Mouse (Mus musculus) embryonic facial prominence, embryonic 12.5 days (tissue): ENCODE results near the gene Qser1. TPM values are rescaled to one million over a fixed set of nuclear protein-coding genes. Genes with fewer than 3 reads are reported as not detected.

Experiments
- ATAC-seq: fragments of 200-750 bp; cut with Nextera tagmentation; 2 replicates; pipeline ENCODE4 v1.8.0; 2017; ENCODE audit not compliant: insufficient number of reproducible peaks, insufficient read depth, low FRiP score, low TSS enrichment
- H3K27ac ChIP-seq: fragments of 300-500 bp; sonication (generic); 2 replicates; pipeline ENCODE4 v1.5.1; 2016; ENCODE audit warnings: mild to moderate bottlenecking
- H3K27me3 ChIP-seq: fragments of 300-500 bp; sonication (generic); 2 replicates; pipeline ENCODE4 v1.6.1; 2016; ENCODE audit warnings: mild to moderate bottlenecking, moderate library complexity
- H3K36me3 ChIP-seq: fragments of 300-500 bp; sonication (generic); 2 replicates; pipeline ENCODE4 v1.6.1; 2016; ENCODE audit warnings: mild to moderate bottlenecking
- H3K4me1 ChIP-seq: fragments of 300-500 bp; sonication (generic); 2 replicates; pipeline ENCODE4 v1.6.1; 2016
- H3K4me2 ChIP-seq: fragments of 300-500 bp; sonication (generic); replicated peaks from 2 replicates; pipeline ENCODE4 v1.6.1; 2016; ENCODE audit warnings: mild to moderate bottlenecking, moderate library complexity
- H3K4me3 ChIP-seq: fragments of 300-500 bp; sonication (generic); 2 replicates; pipeline ENCODE4 v1.5.1; 2016; ENCODE audit warnings: mild to moderate bottlenecking
- H3K9ac ChIP-seq: fragments of 300-500 bp; sonication (generic); 2 replicates; pipeline ENCODE4 v1.6.1; 2016; ENCODE audit warnings: mild to moderate bottlenecking, moderate library complexity
- H3K9me3 ChIP-seq: fragments of 300-500 bp; sonication (generic); 2 replicates; pipeline ENCODE4 v1.6.1; 2016; ENCODE audit warnings: mild to moderate bottlenecking, moderate library complexity
- WGBS: fragments of 180-500 bp; shearing (Covaris S2); methylation state at CpG from one replicate; pipeline ENCODE4 v1.1.7; 2016; 5-methylcytosine and 5-hydroxymethylcytosine counted together
- polyA plus RNA-seq: library from polyadenylated mRNA; unstranded; fragments of >200 nt; fragmentation: Nextera tagmentation; extraction: Ambion mirVana; gene quantifications from 2 replicates; pipeline ENCODE4 v1.2.1, GENCODE M21; 2016

The Qser1 gene
- polyA plus RNA-seq, 1 experiment from 2014 or later = 11.6 TPM

- Histone ChIP-seq H3K27ac (no peak overlapping the region), H3K36me3 (no peaks in the 10 kb centered on the region), H3K4me1 (no peaks in the 10 kb centered on the region), H3K4me3 (no peak overlapping the region), H3K4me2 (no peak overlapping the region), H3K9me3 (no peaks in the 10 kb centered on the region), H3K27me3 (no peaks in the 10 kb centered on the region), H3K9ac (no peak overlapping the region)
- ATAC-seq = no peak
- 81% methylated on average over 4 of the region's 4 CpGs for WGBS
These were observed 98.7 kb downstream of the Qser1 start for GRCm38 (mm10) chr2:104717827-104718226.

DNA sequence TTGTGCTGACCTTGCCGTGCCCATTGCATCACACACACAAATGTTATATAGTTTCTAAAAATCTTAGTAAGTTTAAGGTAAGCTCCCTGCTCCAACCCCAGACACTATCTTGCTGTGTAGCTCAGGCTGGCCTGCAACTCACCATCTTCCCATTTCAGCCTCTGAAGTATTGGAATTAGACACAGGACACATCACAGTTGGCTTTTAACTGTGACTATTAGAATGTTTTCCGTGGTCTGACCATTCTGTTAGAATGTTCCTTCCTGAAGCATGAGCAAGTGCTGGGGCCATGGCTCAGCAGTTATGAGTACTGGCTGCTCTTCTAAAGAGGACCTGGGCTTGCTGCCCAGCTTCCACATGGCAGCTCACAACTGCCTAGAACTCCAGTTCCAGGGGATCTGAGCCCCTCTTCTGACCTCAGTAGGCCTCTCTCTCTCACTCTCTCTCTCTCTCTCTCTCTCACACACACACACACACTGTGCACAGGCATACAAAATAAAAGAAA is 99.3 kb downstream of the Qser1 start:
- Histone ChIP-seq H3K9ac (no peak overlapping the region), H3K4me3 (no peak overlapping the region), H3K36me3 (no peaks in the 10 kb centered on the region), H3K27ac (no peak overlapping the region), H3K4me2 (no peak overlapping the region), H3K4me1 (no peaks in the 10 kb centered on the region), H3K9me3 (no peaks in the 10 kb centered on the region), H3K27me3 (no peaks in the 10 kb centered on the region)
- 89% methylated on average over 2 of the region's 2 CpGs for WGBS
- no peak for ATAC-seq

GRCm38 (mm10) chr2:104716279-104716678 is 100.3 kb downstream of the Qser1 start, which contains the start of gene Pin1rt1:
Gene Pin1rt1 (minus strand): TSS chr2:104716379.
- no peak within 1 kb of the TSS for H3K4me3 ChIP-seq
- no peaks in the 10 kb centered on the region for H3K9me3 ChIP-seq
- no peak within 1 kb of the TSS for H3K4me2 ChIP-seq
- no peaks in the 10 kb centered on the region for H3K27me3 ChIP-seq
- peaks cover under 1% of the 10 kb centered on the region; the same call in 1 of the 2 replicates for H3K4me1 ChIP-seq
- H3K27ac ChIP-seq = no peak within 1 kb of the TSS
- WGBS = 86% methylated on average over 4 of the region's 4 CpGs
- H3K36me3 ChIP-seq = no peaks in the 10 kb centered on the region
- H3K9ac ChIP-seq = no peak within 1 kb of the TSS
- no peak for ATAC-seq

DNA sequence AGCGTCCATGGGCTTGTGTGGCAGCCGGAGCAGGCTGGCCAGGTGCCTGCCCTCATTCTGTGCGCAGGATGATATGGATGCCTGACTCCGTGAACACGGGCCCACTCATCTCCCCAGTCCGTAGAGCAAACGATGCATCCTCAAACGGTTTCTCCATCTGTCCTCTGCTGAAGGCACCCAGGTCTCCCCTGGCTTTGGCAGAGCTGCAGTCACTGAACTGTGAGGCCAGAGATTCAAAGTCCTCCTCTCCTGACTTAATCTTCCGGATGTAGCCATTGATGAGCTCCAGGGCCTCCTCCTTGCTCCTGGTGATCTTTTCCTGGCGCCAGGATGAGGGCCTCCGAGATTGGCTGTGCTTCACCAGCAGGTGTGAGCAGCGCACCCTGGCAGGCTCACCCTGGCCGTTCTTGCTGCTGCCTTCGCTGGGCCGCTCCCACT is 102.3 kb downstream of the Qser1 start:
- Histone ChIP-seq H3K4me1 (peaks cover 10% of the 10 kb centered on the region), H3K27ac (no peak overlapping the region), H3K4me2 (no peak overlapping the region), H3K9me3 (no peaks in the 10 kb centered on the region), H3K36me3 (no peaks in the 10 kb centered on the region), H3K9ac (no peak overlapping the region), H3K4me3 (no peak overlapping the region), H3K27me3 (no peaks in the 10 kb centered on the region)
- ATAC-seq = no peak
- 44% methylated on average over 15 of the region's 15 CpGs for WGBS

DNA sequence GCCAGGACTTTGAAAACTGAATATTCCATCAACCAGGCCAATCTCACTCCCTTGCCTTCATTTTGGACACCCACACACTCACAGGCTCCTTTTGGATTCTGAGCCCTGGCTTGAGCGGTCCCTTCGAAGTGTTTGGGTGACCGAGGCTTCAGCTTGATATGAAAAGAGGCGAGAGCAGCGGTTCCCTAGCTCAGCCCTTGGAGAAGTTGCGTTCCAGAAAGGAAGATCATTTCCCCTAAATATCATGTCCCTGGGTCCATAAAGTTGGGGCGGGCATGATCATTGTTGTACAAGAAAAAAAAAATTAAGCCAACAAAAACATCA is 104.1 kb downstream of the Qser1 start:
- H3K36me3 ChIP-seq = no peaks in the 10 kb centered on the region
- peaks cover 10% of the 10 kb centered on the region for H3K4me1 ChIP-seq
- H3K9me3 ChIP-seq = no peaks in the 10 kb centered on the region
- H3K27me3 ChIP-seq = no peaks in the 10 kb centered on the region
- peak overlapping the region; percentile 93 for H3K4me3 ChIP-seq
- 5% methylated on average over 7 of the region's 7 CpGs for WGBS
- peak; percentile 9; the same call in 1 of the 2 replicates for ATAC-seq
- H3K27ac ChIP-seq = peak overlapping the region; percentile 83; the same call in 1 of the 2 replicates
- peak overlapping the region; percentile 63 for H3K4me2 ChIP-seq
- peak overlapping the region; percentile 85 for H3K9ac ChIP-seq

GRCm38 (mm10) chr2:104711585-104712485 is 104.7 kb downstream of the Qser1 start, which contains the start of gene Tcp11l1:
Gene Tcp11l1 (minus strand): TSS chr2:104712169.
- ATAC-seq = peak; percentile 91
- Histone ChIP-seq H3K4me1 (peaks cover 10% of the 10 kb centered on the region), H3K27me3 (no peaks in the 10 kb centered on the region), H3K4me3 (peak within 1 kb of the TSS; percentile 93), H3K4me2 (peak within 1 kb of the TSS; percentile 63), H3K36me3 (no peaks in the 10 kb centered on the region), H3K27ac (peak within 1 kb of the TSS; percentile 83), H3K9me3 (no peaks in the 10 kb centered on the region), H3K9ac (peak within 1 kb of the TSS; percentile 85)
- under 1% methylated on average over 70 of the region's 99 CpGs for WGBS

GRCm38 (mm10) chr2:104710670-104711370 is 105.7 kb downstream of the Qser1 start:
- Histone ChIP-seq H3K4me3 (peak overlapping the region; percentile 93), H3K27ac (peak overlapping the region; percentile 52; the same call in 1 of the 2 replicates), H3K4me1 (peaks cover 10% of the 10 kb centered on the region), H3K36me3 (no peaks in the 10 kb centered on the region), H3K9ac (0 out of 2 replicates have a peak overlapping the region, but pooled peaks have one; percentile 85), H3K9me3 (no peaks in the 10 kb centered on the region), H3K27me3 (no peaks in the 10 kb centered on the region), H3K4me2 (peak overlapping the region; percentile 63)
- no peak for ATAC-seq
- WGBS = 21% methylated on average over 6 of the region's 6 CpGs

- H3K9me3 ChIP-seq = no peaks in the 10 kb centered on the region
- no peak overlapping the region for H3K4me2 ChIP-seq
- no peaks in the 10 kb centered on the region for H3K27me3 ChIP-seq
- no peak overlapping the region for H3K4me3 ChIP-seq
- H3K27ac ChIP-seq = no peak overlapping the region
- H3K4me1 ChIP-seq = peaks cover 10% of the 10 kb centered on the region
- ATAC-seq = no peak
- WGBS = 62% methylated on average over 6 of the region's 6 CpGs
- no peak overlapping the region for H3K9ac ChIP-seq
- H3K36me3 ChIP-seq = no peaks in the 10 kb centered on the region; the same call in 1 of the 2 replicates
These were observed 106.7 kb downstream of the Qser1 start for GRCm38 (mm10) chr2:104709786-104710337.

Other genes starting within 250 kb of the Qser1 start
- gene Cstf3, start 226.2 kb downstream of the Qser1 start, polyA plus RNA-seq = 97.2 and 98.1 TPM in 2 replicates
- 67.0 and 70.7 TPM in 2 replicates for gene Tcp11l1, start 104.6 kb downstream of the Qser1 start, polyA plus RNA-seq
- gene Pin1rt1, start 100.4 kb downstream of the Qser1 start, polyA plus RNA-seq = 0.18 and 0.19 TPM in 2 replicates
- gene Depdc7, start 73.9 kb downstream of the Qser1 start, polyA plus RNA-seq = 4.5 and 4.9 TPM in 2 replicates
- gene Prrg4, start 33.1 kb upstream of the Qser1 start, polyA plus RNA-seq = 1.8 and 1.9 TPM in 2 replicates
- 10.7 and 10.8 TPM in 2 replicates for gene Ccdc73, start 51.0 kb upstream of the Qser1 start, polyA plus RNA-seq
- 276 and 283 TPM in 2 replicates for gene Eif3m, start 200.3 kb upstream of the Qser1 start, polyA plus RNA-seq